Mouse (Mus musculus): ENCODE measurements around the gene Ddrgk1. TPM values are rescaled to one million over a fixed set of nuclear protein-coding genes. Genes with fewer than 3 reads are reported as not detected.

Ddrgk1 gene
- polyA plus RNA-seq, 1 experiment from 2014 or later, result 50.5 TPM

- no peak for DNase-seq
These were observed 30.3 kb downstream of the Ddrgk1 start for GRCm38 (mm10) chr2:130634006-130634738.

GRCm38 (mm10) chr2:130632887-130633675 is 31.4 kb downstream of the Ddrgk1 start:
- 43% methylated on average over 5 of the region's 5 CpGs for WGBS
- peaks cover 12% of the 10 kb centered on the region for H3K4me1 ChIP-seq (ENCODE audit: control insufficient read depth, insufficient read depth, low read length)
- no peak overlapping the region for H3K4me3 ChIP-seq (replicated peaks; ENCODE audit: low read depth, low read length)
- ATAC-seq (ENCODE audit: low FRiP score, low TSS enrichment) (no peak), DNase-seq (peak; percentile 15)
- H3K9ac ChIP-seq (replicated peaks; ENCODE audit: low read length), result no peak overlapping the region
- H3K27ac ChIP-seq (replicated peaks; ENCODE audit: low read depth, low read length), result no peak overlapping the region
- H3K27me3 ChIP-seq (ENCODE audit: control insufficient read depth, insufficient read depth, low read length), result peaks cover 45% of the 10 kb centered on the region
- no peaks in the 10 kb centered on the region for H3K9me3 ChIP-seq (ENCODE audit: control insufficient read depth, low read length)
- peaks cover 9% of the 10 kb centered on the region; the same call in 1 of the 2 replicates for H3K36me3 ChIP-seq (ENCODE audit: control insufficient read depth, insufficient read depth, low read length)
- no peak overlapping the region for H3K4me2 ChIP-seq (ENCODE audit: low read length)

More at GRCm38 (mm10) chr2:130634006-130634738, 30.3 kb downstream of the Ddrgk1 start:
- Histone ChIP-seq H3K9me3 (ENCODE audit: control insufficient read depth, low read length) (no peaks in the 10 kb centered on the region), H3K4me3 (replicated peaks; ENCODE audit: low read depth, low read length) (no peak overlapping the region), H3K36me3 (ENCODE audit: control insufficient read depth, insufficient read depth, low read length) (peaks cover 9% of the 10 kb centered on the region; the same call in 1 of the 2 replicates), H3K27ac (replicated peaks; ENCODE audit: low read depth, low read length) (no peak overlapping the region), H3K9ac (replicated peaks; ENCODE audit: low read length) (peak overlapping the region; percentile 43; the same call in 1 of the 2 replicates), H3K27me3 (ENCODE audit: control insufficient read depth, insufficient read depth, low read length) (peaks cover 50% of the 10 kb centered on the region), H3K4me1 (ENCODE audit: control insufficient read depth, insufficient read depth, low read length) (peaks cover 6% of the 10 kb centered on the region; the same call in 1 of the 2 replicates), H3K4me2 (ENCODE audit: low read length) (peak overlapping the region; percentile 50)
- 12% methylated on average over 14 of the region's 14 CpGs for WGBS
- no peak for ATAC-seq (ENCODE audit: low FRiP score, low TSS enrichment)

GRCm38 (mm10) chr2:130632416-130632815 is 32.0 kb downstream of the Ddrgk1 start:
- no peak overlapping the region for H3K27ac ChIP-seq (replicated peaks; ENCODE audit: low read depth, low read length)
- peak; percentile 25 for DNase-seq

GRCm38 (mm10) chr2:130629839-130630203 is 34.6 kb downstream of the Ddrgk1 start, which contains the start of the genes Fastkd5 and Ubox5:
TSS of gene Fastkd5 (minus strand) at chr2:130630027.
TSS of gene Ubox5 (minus strand) at chr2:130630038.
- Histone ChIP-seq H3K9me3 (ENCODE audit: control insufficient read depth, low read length) (no peaks in the 10 kb centered on the region), H3K9ac (replicated peaks; ENCODE audit: low read length) (peak within 1 kb of the TSS; percentile 87), H3K36me3 (ENCODE audit: control insufficient read depth, insufficient read depth, low read length) (peaks cover 20% of the 10 kb centered on the region), H3K4me1 (ENCODE audit: control insufficient read depth, insufficient read depth, low read length) (peaks cover 12% of the 10 kb centered on the region), H3K4me3 (replicated peaks; ENCODE audit: low read depth, low read length) (peak within 1 kb of the TSS; percentile 98), H3K27ac (replicated peaks; ENCODE audit: low read depth, low read length) (peak within 1 kb of the TSS; percentile 64), H3K27me3 (ENCODE audit: control insufficient read depth, insufficient read depth, low read length) (peaks cover 14% of the 10 kb centered on the region), H3K4me2 (ENCODE audit: low read length) (peak within 1 kb of the TSS; percentile 94)
- ATAC-seq (ENCODE audit: low FRiP score, low TSS enrichment), result peak; percentile 84
- under 1% methylated on average over 25 of the region's 25 CpGs for WGBS
- DNase-seq, result peak; percentile 94

More at GRCm38 (mm10) chr2:130632416-130632815, 32.0 kb downstream of the Ddrgk1 start:
- Histone ChIP-seq H3K36me3 (ENCODE audit: control insufficient read depth, insufficient read depth, low read length) (peaks cover 12% of the 10 kb centered on the region), H3K4me1 (ENCODE audit: control insufficient read depth, insufficient read depth, low read length) (peaks cover 12% of the 10 kb centered on the region), H3K27me3 (ENCODE audit: control insufficient read depth, insufficient read depth, low read length) (peaks cover 40% of the 10 kb centered on the region), H3K4me2 (ENCODE audit: low read length) (no peak overlapping the region), H3K9ac (replicated peaks; ENCODE audit: low read length) (no peak overlapping the region), H3K4me3 (replicated peaks; ENCODE audit: low read depth, low read length) (no peak overlapping the region), H3K9me3 (ENCODE audit: control insufficient read depth, low read length) (no peaks in the 10 kb centered on the region)
- WGBS, result 44% methylated on average over 1 of the region's 1 CpGs
- ATAC-seq (ENCODE audit: low FRiP score, low TSS enrichment), result no peak

GRCm38 (mm10) chr2:130629080-130629838 is 35.2 kb downstream of the Ddrgk1 start:
- WGBS, result 3% methylated on average over 37 of the region's 37 CpGs
- DNase-seq, result peak; percentile 18
- H3K4me3 ChIP-seq (replicated peaks; ENCODE audit: low read depth, low read length), result peak overlapping the region; percentile 98
- peaks cover 7% of the 10 kb centered on the region for H3K4me1 ChIP-seq (ENCODE audit: control insufficient read depth, insufficient read depth, low read length)
- H3K9ac ChIP-seq (replicated peaks; ENCODE audit: low read length), result peak overlapping the region; percentile 87
- peak overlapping the region; percentile 64 for H3K27ac ChIP-seq (replicated peaks; ENCODE audit: low read depth, low read length)
- no peak; the same call in 1 of the 2 replicates for ATAC-seq (ENCODE audit: low FRiP score, low TSS enrichment)
- H3K27me3 ChIP-seq (ENCODE audit: control insufficient read depth, insufficient read depth, low read length), result peaks cover 8% of the 10 kb centered on the region
- no peaks in the 10 kb centered on the region for H3K9me3 ChIP-seq (ENCODE audit: control insufficient read depth, low read length)
- H3K36me3 ChIP-seq (ENCODE audit: control insufficient read depth, insufficient read depth, low read length), result peaks cover 23% of the 10 kb centered on the region
- H3K4me2 ChIP-seq (ENCODE audit: low read length), result peak overlapping the region; percentile 94

- no peaks in the 10 kb centered on the region; the same call in 1 of the 2 replicates for H3K27me3 ChIP-seq (ENCODE audit: control insufficient read depth, insufficient read depth, low read length)
- ATAC-seq (ENCODE audit: low FRiP score, low TSS enrichment), result no peak
- H3K4me3 ChIP-seq (replicated peaks; ENCODE audit: low read depth, low read length), result peak overlapping the region; percentile 98; the same call in 1 of the 2 replicates
These were observed 36.0 kb downstream of the Ddrgk1 start for GRCm38 (mm10) chr2:130628424-130628823.

GRCm38 (mm10) chr2:130618972-130619371 is 45.5 kb downstream of the Ddrgk1 start:
- peaks cover 47% of the 10 kb centered on the region for H3K36me3 ChIP-seq (ENCODE audit: control insufficient read depth, insufficient read depth, low read length)
- ATAC-seq (ENCODE audit: low FRiP score, low TSS enrichment), result no peak
- no peaks in the 10 kb centered on the region for H3K27me3 ChIP-seq (ENCODE audit: control insufficient read depth, insufficient read depth, low read length)
- no peak overlapping the region for H3K9ac ChIP-seq (replicated peaks; ENCODE audit: low read length)
- H3K4me2 ChIP-seq (ENCODE audit: low read length), result no peak overlapping the region
- H3K4me3 ChIP-seq (replicated peaks; ENCODE audit: low read depth, low read length), result no peak overlapping the region
- H3K27ac ChIP-seq (replicated peaks; ENCODE audit: low read depth, low read length), result no peak overlapping the region
- H3K9me3 ChIP-seq (ENCODE audit: control insufficient read depth, low read length), result no peaks in the 10 kb centered on the region
- no peak for DNase-seq
- WGBS, result 96% methylated on average over 7 of the region's 7 CpGs
- no peaks in the 10 kb centered on the region for H3K4me1 ChIP-seq (ENCODE audit: control insufficient read depth, insufficient read depth, low read length)

More at GRCm38 (mm10) chr2:130628424-130628823, 36.0 kb downstream of the Ddrgk1 start:
- no peak for DNase-seq
- Histone ChIP-seq H3K4me2 (ENCODE audit: low read length) (peak overlapping the region; percentile 94; the same call in 1 of the 2 replicates), H3K4me1 (ENCODE audit: control insufficient read depth, insufficient read depth, low read length) (peaks cover 6% of the 10 kb centered on the region), H3K9ac (replicated peaks; ENCODE audit: low read length) (no peak overlapping the region), H3K9me3 (ENCODE audit: control insufficient read depth, low read length) (no peaks in the 10 kb centered on the region), H3K36me3 (ENCODE audit: control insufficient read depth, insufficient read depth, low read length) (peaks cover 23% of the 10 kb centered on the region), H3K27ac (replicated peaks; ENCODE audit: low read depth, low read length) (no peak overlapping the region)
- WGBS, result 62% methylated on average over 3 of the region's 3 CpGs

GRCm38 (mm10) chr2:130613091-130613490 is 51.4 kb downstream of the Ddrgk1 start:
- Histone ChIP-seq H3K9me3 (ENCODE audit: control insufficient read depth, low read length) (no peaks in the 10 kb centered on the region), H3K27me3 (ENCODE audit: control insufficient read depth, insufficient read depth, low read length) (no peaks in the 10 kb centered on the region), H3K4me3 (replicated peaks; ENCODE audit: low read depth, low read length) (no peak overlapping the region), H3K9ac (replicated peaks; ENCODE audit: low read length) (no peak overlapping the region), H3K27ac (replicated peaks; ENCODE audit: low read depth, low read length) (no peak overlapping the region), H3K36me3 (ENCODE audit: control insufficient read depth, insufficient read depth, low read length) (peaks cover 38% of the 10 kb centered on the region), H3K4me2 (ENCODE audit: low read length) (no peak overlapping the region), H3K4me1 (ENCODE audit: control insufficient read depth, insufficient read depth, low read length) (no peaks in the 10 kb centered on the region)
- DNase-seq (peak; percentile 30), ATAC-seq (ENCODE audit: low FRiP score, low TSS enrichment) (no peak)
- WGBS, result 69% methylated on average over 3 of the region's 3 CpGs
